In genomic region chr16:85037969-85038644, GRCm38 (mm10) we compare ENCODE assay signal across 12 mouse cellular contexts.
DNase-seq lines count a peak whose midpoint lies in the region; ATAC-seq and TF ChIP-seq lines count a peak whose summit lies in the region.
"Had no signal": no experiment of that assay in that cellular context is flagged by ENCODE, and none has a peak within 500 bp of the region (broad histone marks: within the 10 kb centered on the region; RNA-seq: fewer than 3 reads in every experiment).

No protein-coding gene starts in this region.

- H3K36me3 ChIP-seq in heart, embryonic 14.5 days (ENCODE audit: control insufficient read depth, insufficient read depth, low read length), result peaks cover 34% of the 10 kb centered on the region
- H3K36me3 ChIP-seq in heart, adult 2 months (ENCODE audit: control insufficient read depth, insufficient read depth, low read length), result peaks cover 21% of the 10 kb centered on the region
- peaks cover 9% of the 10 kb centered on the region; the same call in 1 of the 2 replicates for H3K36me3 ChIP-seq in hindbrain, embryonic 16.5 days (ENCODE audit: control insufficient read depth, insufficient read depth, low read length)
- H3K36me3 ChIP-seq: liver, embryonic 13.5 days had no signal

- peaks cover 3 to 16% of the 10 kb centered on the region in 2 experiments for H3K4me1 ChIP-seq in heart, embryonic 14.5 days (ENCODE audit: control insufficient read depth in 2 of 2, insufficient read depth in 2 of 2, low read length in 2 of 2)
- H3K4me1 ChIP-seq in heart, adult 2 months (ENCODE audit: control insufficient read depth, insufficient read depth, low read length), result peaks cover 2% of the 10 kb centered on the region
- H3K4me1 ChIP-seq in hindbrain, embryonic 16.5 days (ENCODE audit: control insufficient read depth, insufficient read depth, low read depth, low read length), result no peaks in the 10 kb centered on the region
- H3K4me1 ChIP-seq: liver, embryonic 13.5 days had no signal

- no peak overlapping the region for H3K4me3 ChIP-seq in heart, embryonic 14.5 days (ENCODE audit: control insufficient read depth in 1 of 2, insufficient read depth in 1 of 2, low read depth in 1 of 2, low read length in 2 of 2)
- H3K4me3 ChIP-seq in heart, adult 2 months, result no peak overlapping the region
- H3K4me3 ChIP-seq in hindbrain, embryonic 16.5 days (ENCODE audit: low read length), result no peak overlapping the region
- H3K4me3 ChIP-seq: liver, embryonic 13.5 days had no signal

- peak overlapping the region; percentile 20 for H3K4me2 ChIP-seq in heart, embryonic 14.5 days (ENCODE audit: low read length)
- H3K4me2 ChIP-seq in hindbrain, embryonic 16.5 days (ENCODE audit: low read length), result no peak overlapping the region
- H3K4me2 ChIP-seq: liver, embryonic 13.5 days had no signal

- TF ChIP-seq POLR2A in heart, adult 2 months (IDR thresholded peaks at IDR 0.05; ENCODE audit: insufficient read depth, low read depth, low read length), result no peak

- H3K9ac ChIP-seq in heart, embryonic 14.5 days (ENCODE audit: low read length), result 0 out of 2 replicates have a peak overlapping the region, but pooled peaks have one; percentile 11
- H3K9ac ChIP-seq in heart, adult 2 months (ENCODE audit: low read depth, low read length), result no peak overlapping the region
- no peak overlapping the region for H3K9ac ChIP-seq in hindbrain, embryonic 16.5 days (ENCODE audit: low read depth, low read length)
- H3K9ac ChIP-seq: liver, embryonic 13.5 days had no signal

- no peaks in the 10 kb centered on the region for H3K79me2 ChIP-seq in heart, adult 2 months (replicated peaks; ENCODE audit: control insufficient read depth, insufficient read depth, low read length)

- intact Hi-C loops in heart, adult 2 months (cut with DNase I), result no loop called here

- no peak for TF ChIP-seq EP300 in heart, adult 2 months (IDR thresholded peaks at IDR 0.05; ENCODE audit: insufficient read depth, low read depth, low read length)

- 46% methylated on average over 10 of the region's 10 CpGs for whole genome bisulfite sequencing in heart, embryonic 14.5 days
- WGBS in heart, adult 2 months, result 45% methylated on average over 10 of the region's 10 CpGs
- WGBS in hindbrain, embryonic 16.5 days, result 54% methylated on average over 10 of the region's 10 CpGs

- no peak for TF ChIP-seq CTCF in heart, adult 2 months (IDR thresholded peaks at IDR 0.05)

- H3K9me3 ChIP-seq in heart, embryonic 14.5 days (ENCODE audit: control insufficient read depth, low read length), result no peaks in the 10 kb centered on the region
- no peaks in the 10 kb centered on the region for H3K9me3 ChIP-seq in hindbrain, embryonic 16.5 days (ENCODE audit: control insufficient read depth, low read length)
- H3K9me3 ChIP-seq: liver, embryonic 13.5 days had no signal

- H3K27ac ChIP-seq in heart, embryonic 14.5 days (replicated peaks in 1 of 2; ENCODE audit: control insufficient read depth in 1 of 2, insufficient read depth in 1 of 2, low read depth in 2 of 2, low read length in 2 of 2), result peak overlapping the region; percentile 66 to 80
- no peak overlapping the region for H3K27ac ChIP-seq in heart, adult 2 months
- peak overlapping the region; percentile 55; the same call in 1 of the 2 replicates for H3K27ac ChIP-seq in hindbrain, embryonic 16.5 days (ENCODE audit: low read depth, low read length)
- H3K27ac ChIP-seq: liver, embryonic 13.5 days had no signal

- no peaks in the 10 kb centered on the region for H3K27me3 ChIP-seq in heart, embryonic 14.5 days (ENCODE audit: control insufficient read depth, insufficient read depth, low read length)
- H3K27me3 ChIP-seq in heart, adult 2 months (ENCODE audit: control insufficient read depth, insufficient read depth, low read length), result no peaks in the 10 kb centered on the region
- H3K27me3 ChIP-seq in hindbrain, embryonic 16.5 days (replicated peaks; ENCODE audit: control insufficient read depth, insufficient read depth, low read length), result no peaks in the 10 kb centered on the region
- H3K27me3 ChIP-seq: liver, embryonic 13.5 days had no signal

- no peak for ATAC-seq in heart, embryonic 14.5 days (ENCODE audit: insufficient number of reproducible peaks, insufficient read depth, low FRiP score, low read depth)
- peak; percentile 63 for ATAC-seq in hindbrain, embryonic 16.5 days

- no peak for DNase-seq in heart, adult 2 months
- peak; percentile 9 for DNase-seq in retina, postnatal 1 day
- DNase-seq in retina, embryonic 14.5 days (ENCODE audit: low spot score), result no peak
- peak; percentile 41 for DNase-seq in telencephalon, adult 2 months (ENCODE audit: low read depth, low spot score)
- DNase-seq in cerebellum, adult 8-10 months, result no peak
- DNase-seq in layer of hippocampus, postnatal 10 days (ENCODE audit: low spot score in 2 of 2), result no peak
- DNase-seq: gastrocnemius, postnatal 14 days; kidney, adult 18-20 months; layer of hippocampus, postnatal 36 days; liver, embryonic 13.5 days had no signal

Comparison
In these comparisons a context has a peak if more than half of its experiments do, and no peak if none do; other contexts are left out.
1. DNase-seq: peak in retina, postnatal 1 day (single experiment) and telencephalon, adult 2 months (single experiment); none in heart, adult 2 months (0 of 2), retina, embryonic 14.5 days (single experiment), cerebellum, adult 8-10 months (single experiment) and layer of hippocampus, postnatal 10 days (0 of 2).